Mouse (Mus musculus) liver, postnatal 0 days (tissue): Measurements from ENCODE around the gene Aqp1. TPM values are rescaled to one million over a fixed set of nuclear protein-coding genes. Genes with fewer than 3 reads are reported as not detected.

Experiments
- ATAC-seq: fragments of 200-750 bp; cut with Nextera tagmentation; 2 replicates; pipeline ENCODE4 v1.8.0; 2017; ENCODE audit warnings: mild to moderate bottlenecking, moderate library complexity
- DNase-seq: peaks from one replicate; pipeline ENCODE4 v3.0.0-alpha.2; 2016
- H3K27ac ChIP-seq: fragments of 300-500 bp; sonication (generic); 2 replicates; pipeline ENCODE4 v1.5.1; 2014; ENCODE audit warnings: antibody characterized with exemption, moderate library complexity, mild to moderate bottlenecking, low read depth
- H3K27me3 ChIP-seq: fragments of 300-500 bp; sonication (generic); 2 replicates; pipeline ENCODE4 v1.6.1; 2014; ENCODE audit warnings: low read length, control low read depth, mixed read lengths; ENCODE audit not compliant: insufficient read depth
- H3K36me3 ChIP-seq: fragments of 300-500 bp; sonication (generic); replicated peaks from 2 replicates; pipeline ENCODE4 v1.6.1; 2014; ENCODE audit warnings: mild to moderate bottlenecking, control low read depth, low read length, moderate library complexity, mixed read lengths; ENCODE audit not compliant: insufficient read depth
- H3K4me1 ChIP-seq: fragments of 300-500 bp; sonication (generic); 2 replicates; pipeline ENCODE4 v1.6.1; 2014; ENCODE audit warnings: antibody characterized with exemption, mild to moderate bottlenecking, control low read depth; ENCODE audit not compliant: insufficient read depth
- H3K4me2 ChIP-seq: fragments of 300-500 bp; sonication (generic); 2 replicates; pipeline ENCODE4 v1.6.1; 2014; ENCODE audit warnings: low read depth, mild to moderate bottlenecking, low read length, moderate library complexity, mixed read lengths
- H3K4me3 ChIP-seq: fragments of 300-500 bp; sonication (generic); 2 replicates; pipeline ENCODE4 v1.5.1; 2014; ENCODE audit warnings: low read depth, low read length
- H3K9ac ChIP-seq: fragments of 300-500 bp; sonication (generic); replicated peaks from 2 replicates; pipeline ENCODE4 v1.6.1; 2014; ENCODE audit warnings: mild to moderate bottlenecking, moderate library complexity
- H3K9me3 ChIP-seq: fragments of 300-500 bp; sonication (generic); 2 replicates; pipeline ENCODE4 v1.6.1; 2016; ENCODE audit warnings: mild to moderate bottlenecking, control low read depth, low read length, mixed read lengths
- CTCF ChIP-seq: sonication (generic); IDR thresholded peaks from 2 replicates; pipeline ENCODE4 v1.5.1; 2016; ENCODE audit warnings: antibody characterized with exemption, low read depth
- EP300 ChIP-seq: IDR thresholded peaks from 2 replicates; pipeline ENCODE4 v1.6.1; 2016; ENCODE audit warnings: antibody characterized with exemption, low read depth, mild to moderate bottlenecking
- WGBS: fragments of 180-500 bp; shearing (Covaris S2); extraction: QIAGEN DNeasy Blood & Tissue Kit; methylation state at CpG from one replicate; pipeline ENCODE4 v1.1.7; 2014; ENCODE audit not compliant: insufficient replicate concordance; 5-methylcytosine and 5-hydroxymethylcytosine counted together
- polyA plus RNA-seq: library from polyadenylated mRNA; unstranded; fragments of >200 nt; fragmentation: Nextera tagmentation; extraction: Ambion mirVana; gene quantifications from 2 replicates; pipeline ENCODE4 v1.2.1, GENCODE M21; 2015

The Aqp1 gene
- polyA plus RNA-seq, 1 experiment from 2014 or later = 134 TPM

DNA sequence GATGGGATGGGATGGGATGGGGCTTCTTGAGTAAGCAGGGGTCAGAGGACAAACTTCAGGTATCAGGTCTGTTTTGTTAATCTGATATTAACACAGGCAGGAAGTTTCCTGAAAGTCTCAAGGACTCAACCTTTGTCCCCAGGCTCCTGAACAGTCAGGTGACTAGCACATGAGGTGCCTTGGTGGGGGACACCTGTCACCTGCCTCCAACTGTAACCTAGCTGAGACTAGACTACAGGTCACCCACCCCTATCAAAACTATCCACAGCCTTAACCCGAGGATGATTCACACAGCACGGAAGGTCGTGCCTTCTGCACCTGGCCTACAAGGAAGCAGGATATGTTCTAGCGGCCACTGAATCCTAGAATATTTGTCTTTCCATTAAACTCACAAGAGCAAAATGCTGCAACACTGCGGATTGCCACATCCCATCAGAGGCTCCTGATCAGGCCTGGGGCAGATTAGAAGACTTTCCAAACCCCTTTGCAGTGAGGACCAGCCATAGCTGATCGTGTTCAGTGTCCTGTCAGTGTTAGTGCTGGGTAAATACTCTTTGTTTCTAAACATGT lies 14.2 kb downstream of the Aqp1 start:
- 81% methylated on average over 6 of the region's 6 CpGs for WGBS
- peak; percentile 38; the same call in 1 of the 2 replicates for ATAC-seq

DNA sequence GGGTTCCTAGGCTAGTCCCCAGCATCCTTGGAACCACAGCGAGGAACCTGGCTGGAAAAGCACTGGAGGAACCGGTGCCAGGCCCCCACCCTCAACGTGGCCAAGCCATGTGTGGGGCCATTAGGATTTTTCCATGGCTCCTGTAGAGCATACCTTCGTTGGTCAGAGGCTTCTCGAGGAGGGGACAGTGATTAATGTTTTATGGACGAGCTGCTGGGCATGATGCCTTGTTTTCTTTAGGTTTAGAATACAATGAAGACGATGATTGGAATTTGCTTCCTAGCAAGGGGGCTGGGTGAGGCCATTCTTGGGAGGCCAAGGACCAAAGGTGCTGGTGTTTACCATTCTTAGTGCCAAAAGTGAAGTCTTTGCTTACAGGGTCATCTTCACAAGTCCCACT lies 15.5 kb downstream of the Aqp1 start:
- H3K9ac ChIP-seq = no peak overlapping the region
- no peak overlapping the region for H3K27ac ChIP-seq
- H3K4me3 ChIP-seq = no peak overlapping the region
- peaks cover 12% of the 10 kb centered on the region; the same call in 1 of the 2 replicates for H3K36me3 ChIP-seq
- TF ChIP-seq CTCF = no peak
- TF ChIP-seq EP300 = no peak
- DNase-seq = peak; percentile 8
- 74% methylated on average over 7 of the region's 7 CpGs for WGBS
- no peaks in the 10 kb centered on the region for H3K27me3 ChIP-seq
- ATAC-seq = no peak
- H3K9me3 ChIP-seq = no peaks in the 10 kb centered on the region
- H3K4me2 ChIP-seq = no peak overlapping the region
- peaks cover 10% of the 10 kb centered on the region for H3K4me1 ChIP-seq

More for the DNA sequence above, 14.2 kb downstream of the Aqp1 start:
- Histone ChIP-seq H3K9ac (no peak overlapping the region), H3K36me3 (peaks cover 21% of the 10 kb centered on the region; the same call in 1 of the 2 replicates), H3K9me3 (no peaks in the 10 kb centered on the region), H3K4me3 (no peak overlapping the region), H3K27me3 (no peaks in the 10 kb centered on the region), H3K4me1 (peaks cover 6% of the 10 kb centered on the region; the same call in 1 of the 2 replicates), H3K4me2 (no peak overlapping the region), H3K27ac (no peak overlapping the region)
- peak; percentile 24 for DNase-seq
- TF ChIP-seq CTCF = no peak
- TF ChIP-seq EP300 = no peak

DNA sequence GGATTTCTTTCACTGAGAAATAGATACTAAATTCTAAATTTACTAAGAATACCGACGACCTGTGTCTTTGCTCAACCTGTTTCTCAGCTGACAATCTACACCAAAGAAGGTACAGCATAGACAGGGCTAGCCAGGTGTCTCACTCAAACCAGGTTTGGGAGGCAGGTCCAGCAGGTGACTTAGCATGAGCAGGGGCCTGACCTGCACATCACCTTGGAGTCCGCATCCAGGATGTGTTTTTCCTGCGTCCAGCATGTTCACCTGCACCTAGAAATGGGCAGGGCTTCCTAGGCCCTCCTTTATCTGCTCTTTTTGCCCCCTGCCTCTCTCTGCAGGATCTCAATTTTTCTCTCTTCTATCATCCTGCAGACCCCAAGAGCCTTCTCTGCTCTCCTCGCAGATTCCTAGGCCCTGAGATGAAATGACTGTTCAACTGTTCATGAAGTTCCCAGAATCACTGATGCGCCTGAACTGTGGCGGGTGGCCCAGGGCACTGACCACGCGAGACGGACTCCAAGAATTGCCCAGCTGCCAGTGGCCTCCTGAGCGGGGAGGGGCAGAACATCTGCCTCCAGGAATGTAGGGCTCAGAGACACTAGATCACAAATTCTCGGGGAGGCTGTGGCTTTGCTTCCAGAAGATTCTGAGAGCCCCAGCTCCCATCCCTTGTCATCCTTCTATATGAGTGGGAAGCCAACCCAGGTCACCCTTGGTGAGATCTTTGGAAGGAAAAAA lies 17.6 kb downstream of the Aqp1 start:
- WGBS = 83% methylated on average over 12 of the region's 12 CpGs
- Histone ChIP-seq H3K4me1 (peaks cover 26% of the 10 kb centered on the region), H3K9me3 (no peaks in the 10 kb centered on the region), H3K4me2 (no peak overlapping the region), H3K4me3 (no peak overlapping the region), H3K36me3 (no peaks in the 10 kb centered on the region), H3K27me3 (no peaks in the 10 kb centered on the region), H3K9ac (no peak overlapping the region), H3K27ac (no peak overlapping the region)
- DNase-seq = peak; percentile 8
- no peak for ATAC-seq
- TF ChIP-seq EP300 (no peak), CTCF (no peak)

DNA sequence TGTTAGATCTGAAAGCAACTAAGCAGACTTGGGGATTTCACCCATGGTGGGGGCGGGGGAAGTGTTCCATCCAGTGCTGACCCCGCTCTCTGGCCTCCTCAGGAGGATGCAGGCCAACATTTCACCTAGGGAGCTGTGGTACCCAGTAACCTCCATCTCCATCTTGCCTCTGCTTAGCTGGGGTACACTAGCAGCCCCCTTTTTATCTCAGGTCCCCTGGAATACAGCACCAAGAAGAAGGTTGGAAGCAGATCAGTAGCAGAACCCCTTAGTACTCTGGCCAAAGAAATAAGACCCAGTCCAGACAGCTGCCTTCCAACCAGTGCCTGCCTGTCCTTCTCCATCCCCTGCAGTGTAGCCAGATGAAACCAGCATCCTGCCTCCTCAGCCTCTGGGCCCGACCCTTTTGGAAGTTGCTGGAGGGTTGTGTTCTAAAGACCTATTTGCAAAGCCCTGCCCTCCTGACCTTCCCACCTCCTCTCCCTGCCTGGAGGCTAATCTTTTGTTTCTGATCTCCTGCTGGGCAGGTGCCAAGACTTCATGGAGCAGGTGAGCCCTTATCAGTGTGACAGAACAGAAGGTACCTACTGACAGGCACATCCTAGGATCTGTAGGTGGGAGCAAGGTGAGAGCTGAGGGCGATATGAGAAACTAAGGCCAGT lies 18.4 kb downstream of the Aqp1 start:
- H3K4me2 ChIP-seq = no peak overlapping the region
- H3K9ac ChIP-seq = no peak overlapping the region
- H3K4me3 ChIP-seq = no peak overlapping the region
- peaks cover 30% of the 10 kb centered on the region for H3K4me1 ChIP-seq
- no peak overlapping the region for H3K27ac ChIP-seq
- no peaks in the 10 kb centered on the region for H3K9me3 ChIP-seq
- no peaks in the 10 kb centered on the region for H3K27me3 ChIP-seq
- TF ChIP-seq CTCF (no peak), EP300 (no peak)
- H3K36me3 ChIP-seq = no peaks in the 10 kb centered on the region
- ATAC-seq = no peak
- peak; percentile 15 for DNase-seq
- 73% methylated on average over 4 of the region's 4 CpGs for WGBS

GRCm38 (mm10) chr6:55355575-55355974 lies 19.3 kb downstream of the Aqp1 start:
- whole genome bisulfite sequencing = 66% methylated on average over 7 of the region's 7 CpGs
- Histone ChIP-seq H3K36me3 (no peaks in the 10 kb centered on the region), H3K9me3 (no peaks in the 10 kb centered on the region), H3K9ac (no peak overlapping the region), H3K27me3 (no peaks in the 10 kb centered on the region), H3K4me3 (no peak overlapping the region), H3K4me1 (peaks cover 37% of the 10 kb centered on the region), H3K27ac (peak overlapping the region; percentile 78; the same call in 1 of the 2 replicates), H3K4me2 (no peak overlapping the region)
- no peak for ATAC-seq
- no peak for TF ChIP-seq CTCF
- no peak for TF ChIP-seq EP300
- DNase-seq = no peak
